Mouse (Mus musculus) olfactory bulb, adult 2 months (tissue): ENCODE results near the gene Prune1. TPM values are rescaled to one million over a fixed set of nuclear protein-coding genes. Genes with fewer than 3 reads are reported as not detected.

Source experiments
- H3K27ac ChIP-seq: fragments of 200-500 bp; 2 replicates; pipeline ENCODE4 v1.5.1; 2012; ENCODE audit warnings: low read depth, low read length; ENCODE audit not compliant: insufficient read depth
- H3K4me1 ChIP-seq: fragments of 200-500 bp; 2 replicates; pipeline ENCODE4 v1.6.1; 2012; ENCODE audit warnings: low read length; ENCODE audit not compliant: control insufficient read depth, insufficient read depth
- H3K4me3 ChIP-seq: fragments of 200-500 bp; 2 replicates; pipeline ENCODE4 v1.5.1; 2012; ENCODE audit warnings: mild to moderate bottlenecking, low read depth, low read length, moderate library complexity; ENCODE audit not compliant: insufficient read depth
- CTCF ChIP-seq: fragments of 200-500 bp; IDR thresholded peaks from 2 replicates; pipeline ENCODE4 v1.5.1; 2012; ENCODE audit warnings: low read depth, mild to moderate bottlenecking, low read length, moderate library complexity; ENCODE audit not compliant: insufficient read depth
- POLR2A ChIP-seq: fragments of 200-500 bp; IDR thresholded peaks from 2 replicates; pipeline ENCODE4 v1.6.1; 2012; ENCODE audit warnings: mild to moderate bottlenecking, low read depth, low read length, moderate library complexity; ENCODE audit not compliant: insufficient read depth
- WGBS: fragments of 180-500 bp; shearing (Covaris S2); methylation state at CpG from one replicate; pipeline ENCODE4 v1.1.7; 2018; 5-methylcytosine and 5-hydroxymethylcytosine counted together
- polyA plus RNA-seq: library from polyadenylated mRNA; stranded (reverse); fragments of >200 nt; gene quantifications from 2 replicates; pipeline ENCODE4 v1.2.4, GENCODE M21; 2012; ENCODE audit warnings: low replicate concordance; ENCODE audit not compliant: missing spikeins, insufficient read depth, insufficient read length

Prune1 gene
- polyA plus RNA-seq, 1 experiment, result not detected

DNA sequence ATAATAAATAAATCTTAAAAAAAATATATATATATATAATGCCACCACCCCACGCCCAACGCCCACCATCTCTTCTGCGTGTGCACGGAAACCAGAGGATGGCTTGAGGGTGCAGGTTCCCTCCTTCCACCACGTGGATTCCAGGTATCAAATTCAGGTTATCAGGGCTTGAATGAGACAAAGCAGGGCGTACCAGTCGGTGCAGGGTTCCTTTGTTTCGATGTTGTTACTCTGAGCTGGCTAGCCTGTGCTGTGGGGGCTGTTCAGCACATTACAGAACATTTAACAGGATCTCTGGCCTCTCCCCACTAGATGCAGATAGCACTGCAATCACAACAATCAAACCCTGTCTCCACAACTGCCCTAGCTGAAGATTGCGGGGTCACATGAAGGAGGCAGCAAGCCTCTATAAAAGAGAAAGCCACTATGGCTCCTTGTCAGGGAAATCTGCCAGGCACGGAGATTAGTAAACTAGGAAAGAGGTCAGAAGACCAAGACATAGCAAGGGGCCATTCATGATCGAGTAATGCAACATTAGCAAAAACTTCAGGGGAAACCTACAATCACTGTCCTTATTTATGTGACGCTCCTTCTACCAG, 11.0 kb downstream of the Prune1 start:
- H3K27ac ChIP-seq, result no peak overlapping the region
- TF ChIP-seq CTCF, result no peak
- no peak for TF ChIP-seq POLR2A
- 68% methylated on average over 12 of the region's 12 CpGs for WGBS

DNA sequence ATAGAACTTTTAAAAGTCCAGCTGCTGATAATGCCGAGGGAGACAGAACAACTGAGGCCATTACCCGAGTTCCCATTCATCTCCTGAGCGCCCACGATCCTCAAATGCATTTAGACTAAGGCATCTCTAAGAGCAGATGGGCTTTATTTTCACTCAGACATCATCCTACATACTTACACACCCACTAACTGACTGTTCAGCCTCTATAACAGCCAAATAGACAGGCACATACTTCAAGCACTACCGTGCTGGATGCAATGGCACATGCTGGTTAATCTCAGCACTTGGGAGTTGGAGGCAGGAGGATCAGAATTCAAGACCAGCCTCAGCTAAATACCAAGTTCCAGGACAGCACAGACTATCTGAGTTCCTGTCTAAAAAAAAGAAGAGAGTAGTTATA, 12.1 kb downstream of the Prune1 start:
- peaks cover 11% of the 10 kb centered on the region for H3K4me1 ChIP-seq
- no peak for TF ChIP-seq POLR2A
- WGBS, result 51% methylated on average over 5 of the region's 5 CpGs
- no peak overlapping the region for H3K27ac ChIP-seq
- H3K4me3 ChIP-seq, result no peak overlapping the region

More for the DNA sequence above, 11.0 kb downstream of the Prune1 start:
- no peak overlapping the region for H3K4me3 ChIP-seq
- peaks cover 11% of the 10 kb centered on the region for H3K4me1 ChIP-seq

DNA sequence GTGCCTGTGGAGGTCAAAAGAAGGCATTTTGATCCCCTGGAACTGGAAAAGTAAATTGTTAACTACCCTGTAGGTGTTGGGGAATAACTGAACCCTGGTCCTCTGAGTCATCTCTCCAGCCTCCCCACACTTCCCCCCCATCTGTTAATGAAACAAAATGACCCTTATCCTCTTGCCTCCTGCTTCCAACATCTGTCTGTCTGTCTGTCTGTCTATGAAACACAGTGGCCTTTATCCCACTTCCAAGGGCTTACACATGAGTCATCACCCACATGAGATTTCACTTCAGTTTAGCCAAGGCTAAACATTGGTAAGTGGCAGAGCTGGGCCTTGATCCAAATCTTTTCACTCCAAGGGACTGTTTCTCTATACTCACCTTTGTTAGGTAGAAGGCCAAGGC, 14.0 kb downstream of the Prune1 start:
- Histone ChIP-seq H3K4me3 (no peak overlapping the region), H3K4me1 (peaks cover 3% of the 10 kb centered on the region; the same call in 1 of the 2 replicates), H3K27ac (no peak overlapping the region)
- TF ChIP-seq POLR2A (no peak), CTCF (no peak)

DNA sequence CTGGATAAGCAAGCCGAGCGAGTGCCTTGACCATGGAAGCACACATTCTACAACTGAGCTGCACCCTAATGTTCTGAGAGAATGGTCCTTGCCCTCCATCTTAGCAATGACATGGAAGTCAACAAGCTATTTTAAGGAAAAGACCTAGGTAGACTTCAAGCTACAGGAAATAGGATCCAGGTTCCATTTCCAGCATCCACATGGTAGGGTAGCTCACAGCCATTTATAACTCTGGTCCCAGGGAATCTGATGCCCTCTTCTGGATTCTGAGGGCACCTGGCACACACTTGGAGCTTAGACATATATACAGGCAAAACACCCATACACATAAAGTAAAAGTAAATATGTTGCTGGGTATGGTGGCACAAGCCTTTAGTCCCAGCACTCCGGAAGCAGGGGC, 15.8 kb downstream of the Prune1 start:
- Histone ChIP-seq H3K27ac (no peak overlapping the region), H3K4me1 (0 out of 2 replicates have a peak, but pooled peaks cover 3% of the 10 kb centered on the region), H3K4me3 (no peak overlapping the region)
- TF ChIP-seq CTCF (no peak), POLR2A (no peak)
- whole genome bisulfite sequencing, result 97% methylated on average over 3 of the region's 3 CpGs

DNA sequence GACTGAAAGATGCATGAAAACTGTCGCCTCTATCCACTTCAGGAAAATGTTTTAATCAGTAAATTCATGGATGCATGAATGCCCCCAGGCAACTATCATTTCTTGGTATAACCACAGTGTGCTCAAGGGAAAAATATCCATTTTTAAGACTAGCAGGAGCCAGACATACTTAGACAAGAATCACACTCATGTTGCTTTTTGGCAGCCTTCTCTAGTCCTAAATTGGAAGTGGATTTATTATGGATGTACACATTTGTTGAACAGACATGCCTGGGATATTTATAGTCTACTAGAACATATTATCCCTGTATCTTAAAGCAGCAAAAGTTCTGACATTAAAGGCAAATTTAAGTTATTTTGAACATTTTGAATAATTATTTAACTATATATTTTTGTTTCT, 17.2 kb downstream of the Prune1 start:
- Histone ChIP-seq H3K4me3 (no peak overlapping the region), H3K4me1 (no peaks in the 10 kb centered on the region), H3K27ac (no peak overlapping the region)
- TF ChIP-seq POLR2A (no peak), CTCF (no peak)
- 81% methylated on average over 1 of the region's 1 CpGs for WGBS

DNA sequence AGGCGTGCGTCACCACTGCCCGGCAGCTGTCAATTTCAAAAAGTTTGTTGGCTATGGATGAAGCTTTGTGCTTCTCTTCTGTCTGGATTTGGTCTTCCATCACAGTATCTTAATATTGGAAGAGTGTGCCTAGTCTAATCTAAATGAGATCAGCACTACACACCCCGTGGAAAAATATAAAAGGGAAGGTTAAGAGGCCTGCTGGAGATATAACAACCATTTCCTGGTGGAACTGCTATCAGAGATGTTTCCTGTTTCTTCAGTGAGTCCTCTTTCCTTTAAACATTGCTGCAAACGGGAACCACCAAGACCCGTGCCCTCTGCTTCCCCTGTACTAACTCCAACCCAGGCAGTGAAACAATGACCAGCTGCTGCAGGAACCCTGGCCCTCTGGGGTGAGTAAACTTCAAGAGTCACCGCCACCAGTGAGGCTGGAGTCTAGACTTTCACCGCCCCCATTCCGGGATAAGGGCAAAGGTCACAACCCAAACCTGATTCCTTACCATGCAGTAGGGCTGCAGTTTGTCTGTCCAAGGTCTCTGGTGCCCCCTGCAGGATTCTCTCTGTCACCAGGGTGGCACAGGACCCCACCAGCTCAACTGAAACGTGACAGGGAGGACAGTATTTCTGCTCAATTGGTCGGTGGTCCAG, 18.7 kb downstream of the Prune1 start:
- H3K4me3 ChIP-seq, result no peak overlapping the region
- 57% methylated on average over 11 of the region's 11 CpGs for WGBS
- no peaks in the 10 kb centered on the region for H3K4me1 ChIP-seq
- H3K27ac ChIP-seq, result no peak overlapping the region
- TF ChIP-seq POLR2A, result no peak
- peak; percentile 53; the same call in 1 of the 2 replicates for TF ChIP-seq CTCF

DNA sequence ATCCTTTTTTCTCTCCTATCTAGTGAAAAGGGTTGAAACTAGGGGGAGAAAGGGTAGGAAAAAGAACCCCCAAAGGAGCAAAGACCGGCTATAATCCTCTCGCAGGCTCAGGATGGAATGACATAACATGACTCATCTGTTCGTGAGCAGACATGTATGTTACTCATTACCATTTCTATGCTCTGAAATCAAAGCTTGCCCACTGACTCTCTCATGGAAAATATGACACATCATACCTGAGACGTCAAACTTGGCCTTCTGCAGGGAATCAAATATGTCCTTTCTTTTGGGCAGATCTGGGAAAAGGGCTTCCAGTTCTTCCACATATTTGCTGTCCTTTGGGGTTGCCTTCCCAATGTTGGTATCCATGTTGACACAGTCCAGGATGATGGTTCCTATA, 19.9 kb downstream of the Prune1 start:
- TF ChIP-seq CTCF, result no peak
- no peak for TF ChIP-seq POLR2A
- Histone ChIP-seq H3K27ac (no peak overlapping the region), H3K4me3 (no peak overlapping the region), H3K4me1 (no peaks in the 10 kb centered on the region)
- 91% methylated on average over 4 of the region's 4 CpGs for WGBS

DNA sequence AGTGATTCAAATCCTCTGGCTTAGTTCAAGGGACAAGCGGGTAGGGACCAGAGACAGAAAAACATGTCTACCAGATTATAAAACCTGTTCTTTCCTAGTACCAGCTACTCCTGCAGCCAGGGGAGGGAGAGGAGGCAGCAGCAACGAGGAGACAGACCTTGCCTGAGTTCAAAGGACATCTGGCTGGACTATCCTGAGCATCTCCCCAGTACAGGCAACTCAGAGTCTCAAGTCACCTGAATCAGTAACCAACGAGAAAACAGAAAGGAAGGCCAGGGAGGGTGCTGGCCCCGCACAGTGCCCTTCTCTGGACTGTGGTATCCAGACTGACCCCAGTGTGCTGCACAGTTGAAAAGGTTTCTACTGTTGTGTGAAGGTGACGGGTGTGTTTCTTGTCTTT, 24.9 kb downstream of the Prune1 start:
- H3K27ac ChIP-seq, result no peak overlapping the region
- no peak overlapping the region for H3K4me3 ChIP-seq
- TF ChIP-seq POLR2A (no peak), CTCF (no peak)
- no peaks in the 10 kb centered on the region for H3K4me1 ChIP-seq
- 83% methylated on average over 5 of the region's 5 CpGs for WGBS

DNA sequence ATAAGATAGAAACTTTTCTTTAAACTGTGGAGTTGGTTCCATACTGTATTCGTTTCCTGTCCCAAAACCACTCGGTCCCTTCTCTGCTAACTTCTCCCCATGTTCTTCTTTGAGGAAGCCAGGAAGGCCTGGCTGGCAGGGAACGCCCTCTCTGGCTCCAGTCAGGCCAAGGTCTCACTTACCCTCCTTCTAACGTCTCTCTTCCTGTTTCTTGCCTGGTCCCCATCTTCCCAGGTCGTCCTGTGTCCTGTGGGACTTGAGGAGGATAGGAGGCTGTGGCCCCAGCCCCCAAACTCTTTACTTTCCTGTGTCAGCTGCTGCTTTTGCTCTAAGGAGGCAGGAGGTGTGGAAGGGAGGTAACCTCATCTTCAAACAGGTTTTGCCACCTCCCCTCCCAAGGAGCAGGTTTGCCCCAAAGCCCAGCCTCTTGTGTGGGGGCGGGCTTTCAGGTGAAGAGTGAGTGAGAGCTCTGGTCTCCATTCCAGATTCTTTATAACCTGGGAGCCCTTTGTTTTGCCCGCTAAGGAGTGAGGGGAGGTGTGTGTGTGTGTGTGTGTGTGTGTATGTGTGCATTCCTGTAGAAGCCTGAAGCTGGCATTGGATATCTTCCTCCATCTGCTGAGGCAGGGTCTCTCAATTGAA, 31.0 kb downstream of the Prune1 start, which contains the start of gene Bnipl:
Bnipl (minus strand) TSS at position 411 of the 642 bp plus-strand sequence.
- Histone ChIP-seq H3K4me1 (no peaks in the 10 kb centered on the region), H3K4me3 (no peak within 1 kb of the TSS), H3K27ac (no peak within 1 kb of the TSS)
- WGBS, result 63% methylated on average over 7 of the region's 7 CpGs
- TF ChIP-seq POLR2A (no peak), CTCF (no peak)
